Mouse (Mus musculus): Measurements from ENCODE around the gene Atg9a. TPM values are rescaled to one million over a fixed set of nuclear protein-coding genes. Genes with fewer than 3 reads are reported as not detected.
A peak's percentile ranks its signal among the peaks of the same experiment; 100 is the strongest.

Gene Atg9a
- polyA plus RNA-seq, 1 experiment from 2014 or later, result 17.4 TPM

DNA sequence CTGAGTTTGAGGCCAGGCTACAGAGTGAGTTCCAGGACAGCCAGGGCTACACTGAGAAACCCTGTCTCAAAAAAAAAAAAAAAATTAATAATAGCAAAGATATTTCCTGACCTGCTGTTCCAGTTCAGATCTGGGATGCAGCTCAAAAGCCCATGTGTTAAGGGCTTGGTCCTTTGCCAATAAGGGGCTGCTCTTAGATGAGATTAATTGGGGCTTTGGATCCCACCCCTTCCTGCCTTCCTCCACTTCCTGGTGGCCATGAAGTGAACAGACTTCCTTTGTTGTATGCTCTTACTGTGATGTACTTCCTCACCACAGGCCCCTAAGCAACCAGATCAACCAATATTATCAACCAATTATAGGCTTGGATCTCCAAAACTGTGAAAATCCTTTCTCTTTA, 4.9 kb downstream of the Atg9a start:
- ATAC-seq (ENCODE audit: low FRiP score, low TSS enrichment), result no peak
- no peaks in the 10 kb centered on the region for H3K27me3 ChIP-seq (ENCODE audit: control insufficient read depth, insufficient read depth, low read length)
- H3K4me1 ChIP-seq (replicated peaks; ENCODE audit: control insufficient read depth, insufficient read depth), result peaks cover 2% of the 10 kb centered on the region; the same call in 1 of the 2 replicates
- TF ChIP-seq CTCF (IDR thresholded peaks at IDR 0.05; ENCODE audit: low read depth) (no peak), EP300 (optimal IDR thresholded peaks at IDR 0.05) (no peak)
- H3K36me3 ChIP-seq (ENCODE audit: control insufficient read depth, insufficient read depth, low read length), result peaks cover 28% of the 10 kb centered on the region
- no peak for DNase-seq (ENCODE audit: low spot score)
- H3K4me2 ChIP-seq (replicated peaks; ENCODE audit: low read depth), result no peak overlapping the region
- H3K27ac ChIP-seq (replicated peaks), result no peak overlapping the region
- no peak overlapping the region for H3K4me3 ChIP-seq (ENCODE audit: low read depth, low read length)
- no peaks in the 10 kb centered on the region for H3K9me3 ChIP-seq (ENCODE audit: control insufficient read depth, low read length)
- no peak overlapping the region for H3K9ac ChIP-seq (ENCODE audit: low read length)

DNA sequence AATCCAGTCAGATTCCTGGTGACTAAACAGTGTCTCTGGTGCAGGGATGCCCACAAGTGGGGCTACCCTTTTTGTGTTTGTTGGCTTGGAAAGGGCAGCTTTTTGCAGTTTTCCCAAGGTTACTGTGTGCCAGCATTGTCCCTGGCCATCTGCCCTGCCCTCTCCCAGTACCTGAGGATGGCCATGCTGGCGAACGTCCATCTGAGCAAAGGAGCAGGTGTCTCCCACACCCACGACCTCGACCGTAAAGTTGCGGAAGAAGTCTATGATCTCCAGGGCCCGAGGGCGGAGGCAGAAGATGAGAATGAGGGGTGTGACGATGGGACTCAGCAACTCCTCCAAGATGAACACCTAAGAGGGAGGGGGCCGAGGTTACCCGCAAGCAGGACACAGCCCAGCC, 6.5 kb downstream of the Atg9a start:
- DNase-seq (ENCODE audit: low spot score) (no peak), ATAC-seq (ENCODE audit: low FRiP score, low TSS enrichment) (no peak)
- Histone ChIP-seq H3K4me3 (ENCODE audit: low read depth, low read length) (no peak overlapping the region), H3K4me1 (replicated peaks; ENCODE audit: control insufficient read depth, insufficient read depth) (0 out of 2 replicates have a peak, but pooled peaks cover 2% of the 10 kb centered on the region), H3K27ac (replicated peaks) (no peak overlapping the region), H3K4me2 (replicated peaks; ENCODE audit: low read depth) (no peak overlapping the region), H3K27me3 (ENCODE audit: control insufficient read depth, insufficient read depth, low read length) (no peaks in the 10 kb centered on the region), H3K9ac (ENCODE audit: low read length) (no peak overlapping the region), H3K36me3 (ENCODE audit: control insufficient read depth, insufficient read depth, low read length) (peaks cover 28% of the 10 kb centered on the region), H3K9me3 (ENCODE audit: control insufficient read depth, low read length) (no peaks in the 10 kb centered on the region)
- no peak for TF ChIP-seq CTCF (IDR thresholded peaks at IDR 0.05; ENCODE audit: low read depth)
- TF ChIP-seq EP300 (optimal IDR thresholded peaks at IDR 0.05), result no peak
- WGBS, result 91% methylated on average over 11 of the region's 11 CpGs

DNA sequence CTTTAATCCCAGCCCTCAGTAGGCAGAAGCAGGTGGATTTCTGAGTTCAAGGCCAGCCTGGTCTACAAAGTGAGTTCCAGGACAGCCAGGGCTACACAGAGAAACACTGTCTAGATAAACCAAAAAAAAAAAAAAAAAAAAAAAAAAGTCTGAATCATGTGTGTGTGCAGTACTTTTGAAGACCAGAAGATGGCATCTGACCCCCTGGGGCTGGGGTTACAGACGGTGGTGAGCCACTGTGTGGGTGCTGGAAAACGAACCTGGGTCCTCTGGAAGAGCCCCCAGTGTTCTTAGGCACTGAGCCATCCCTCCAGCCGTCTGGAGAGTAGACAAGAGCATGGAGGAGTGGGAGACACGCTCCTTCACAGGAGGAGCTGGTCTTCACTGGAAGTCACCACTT, 9.8 kb downstream of the Atg9a start:
- no peak for DNase-seq (ENCODE audit: low spot score)
- no peak overlapping the region for H3K4me3 ChIP-seq (ENCODE audit: low read depth, low read length)
- 72% methylated on average over 4 of the region's 4 CpGs for WGBS
- peaks cover 7% of the 10 kb centered on the region; the same call in 1 of the 2 replicates for H3K4me1 ChIP-seq (replicated peaks; ENCODE audit: control insufficient read depth, insufficient read depth)
- no peak overlapping the region for H3K27ac ChIP-seq (replicated peaks)
- no peak overlapping the region for H3K4me2 ChIP-seq (replicated peaks; ENCODE audit: low read depth)
- no peaks in the 10 kb centered on the region for H3K27me3 ChIP-seq (ENCODE audit: control insufficient read depth, insufficient read depth, low read length)
- H3K9ac ChIP-seq (ENCODE audit: low read length), result no peak overlapping the region
- TF ChIP-seq CTCF (IDR thresholded peaks at IDR 0.05; ENCODE audit: low read depth) (peak; percentile 47), EP300 (optimal IDR thresholded peaks at IDR 0.05) (no peak)
- H3K36me3 ChIP-seq (ENCODE audit: control insufficient read depth, insufficient read depth, low read length), result peaks cover 21% of the 10 kb centered on the region
- H3K9me3 ChIP-seq (ENCODE audit: control insufficient read depth, low read length), result no peaks in the 10 kb centered on the region
- ATAC-seq (ENCODE audit: low FRiP score, low TSS enrichment), result no peak

DNA sequence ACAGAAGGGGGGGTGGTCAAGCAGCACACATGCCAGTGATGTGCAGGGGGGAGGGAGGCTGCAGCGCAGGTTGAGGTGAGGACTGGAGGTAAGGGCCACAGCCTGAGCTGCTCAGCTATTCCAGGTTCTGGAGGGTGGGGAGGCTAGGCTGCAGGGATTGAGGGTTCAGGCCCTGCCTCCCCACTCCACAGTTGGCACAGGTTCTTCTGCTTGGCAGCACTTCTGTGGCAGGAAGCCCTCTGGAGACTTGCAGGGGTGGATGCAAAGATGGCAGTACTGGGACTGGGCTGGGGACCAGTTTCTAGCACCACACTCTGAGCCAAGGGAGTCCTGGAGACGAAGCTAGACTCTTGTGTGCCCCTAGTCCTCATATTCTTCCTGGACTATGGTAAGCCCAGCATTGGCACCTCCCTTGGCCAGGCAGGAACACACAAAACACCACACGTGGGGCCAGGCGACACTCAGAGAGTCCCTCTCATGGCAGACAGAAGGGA, 10.6 kb downstream of the Atg9a start:
- ATAC-seq (ENCODE audit: low FRiP score, low TSS enrichment), result no peak
- Histone ChIP-seq H3K9me3 (ENCODE audit: control insufficient read depth, low read length) (no peaks in the 10 kb centered on the region), H3K27ac (replicated peaks) (no peak overlapping the region), H3K9ac (ENCODE audit: low read length) (no peak overlapping the region), H3K4me2 (replicated peaks; ENCODE audit: low read depth) (no peak overlapping the region), H3K27me3 (ENCODE audit: control insufficient read depth, insufficient read depth, low read length) (no peaks in the 10 kb centered on the region), H3K4me3 (ENCODE audit: low read depth, low read length) (no peak overlapping the region), H3K36me3 (ENCODE audit: control insufficient read depth, insufficient read depth, low read length) (peaks cover 24% of the 10 kb centered on the region), H3K4me1 (replicated peaks; ENCODE audit: control insufficient read depth, insufficient read depth) (peaks cover 7% of the 10 kb centered on the region; the same call in 1 of the 2 replicates)
- no peak for DNase-seq (ENCODE audit: low spot score)
- WGBS, result 84% methylated on average over 4 of the region's 4 CpGs
- TF ChIP-seq EP300 (optimal IDR thresholded peaks at IDR 0.05) (no peak), CTCF (IDR thresholded peaks at IDR 0.05; ENCODE audit: low read depth) (no peak)

DNA sequence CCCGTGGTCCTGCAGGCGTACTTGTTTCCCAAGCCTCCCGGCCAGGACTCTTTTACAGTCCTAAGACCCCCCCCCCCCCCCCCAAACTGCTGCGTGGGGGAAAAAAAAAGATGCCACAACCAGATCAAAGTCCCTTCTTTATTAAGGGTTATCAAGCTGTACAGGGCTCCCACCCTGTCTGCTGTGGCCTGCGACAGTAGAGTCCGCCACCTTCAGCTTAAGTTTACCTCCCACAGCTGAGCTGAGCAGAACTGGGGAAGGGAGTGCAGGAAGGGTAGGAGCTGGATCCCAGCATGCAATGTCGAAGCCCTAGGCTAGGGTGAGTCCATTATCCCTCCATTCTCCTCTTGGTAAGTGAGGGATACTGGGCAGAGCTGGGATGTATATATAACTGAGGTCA, 11.3 kb downstream of the Atg9a start:
- WGBS, result 32% methylated on average over 7 of the region's 7 CpGs
- peak overlapping the region; percentile 92 for H3K4me2 ChIP-seq (replicated peaks; ENCODE audit: low read depth)
- ATAC-seq (ENCODE audit: low FRiP score, low TSS enrichment) (no peak), DNase-seq (ENCODE audit: low spot score) (no peak)
- H3K36me3 ChIP-seq (ENCODE audit: control insufficient read depth, insufficient read depth, low read length), result peaks cover 20% of the 10 kb centered on the region
- TF ChIP-seq CTCF (IDR thresholded peaks at IDR 0.05; ENCODE audit: low read depth) (no peak), EP300 (optimal IDR thresholded peaks at IDR 0.05) (no peak)
- H3K27ac ChIP-seq (replicated peaks), result peak overlapping the region; percentile 30; the same call in 1 of the 2 replicates
- H3K9ac ChIP-seq (ENCODE audit: low read length), result no peak overlapping the region; the same call in 1 of the 2 replicates
- peak overlapping the region; percentile 62 for H3K4me3 ChIP-seq (ENCODE audit: low read depth, low read length)
- no peaks in the 10 kb centered on the region for H3K9me3 ChIP-seq (ENCODE audit: control insufficient read depth, low read length)
- peaks cover 7% of the 10 kb centered on the region; the same call in 1 of the 2 replicates for H3K4me1 ChIP-seq (replicated peaks; ENCODE audit: control insufficient read depth, insufficient read depth)
- no peaks in the 10 kb centered on the region for H3K27me3 ChIP-seq (ENCODE audit: control insufficient read depth, insufficient read depth, low read length)

DNA sequence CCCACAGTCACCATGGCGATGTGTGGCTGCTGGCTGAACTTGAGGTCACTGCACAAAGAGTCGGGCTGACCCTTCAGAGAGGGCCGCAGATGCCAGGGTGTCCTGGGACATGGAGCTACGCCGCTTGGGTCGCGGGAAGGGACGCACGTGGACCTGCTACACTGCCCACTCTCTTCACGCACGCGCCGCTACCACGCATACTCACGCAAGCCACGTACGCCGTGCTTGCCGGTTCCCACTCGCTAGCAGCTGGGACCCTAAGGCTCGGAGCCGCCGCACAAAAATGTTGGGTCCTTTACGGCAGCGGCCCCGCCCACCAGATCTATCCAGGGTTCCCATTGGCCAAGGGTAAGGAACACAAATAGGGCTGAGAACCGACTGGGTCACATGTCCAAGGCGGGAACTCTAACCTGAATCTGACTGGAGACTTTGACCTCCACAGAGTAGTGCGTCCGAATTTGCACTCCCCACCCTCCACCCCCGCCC, 11.8 kb downstream of the Atg9a start, which contains the start of gene Abcb6:
Gene Abcb6 (minus strand): TSS at position 288 of the 486 bp plus-strand sequence.
- Histone ChIP-seq H3K27me3 (ENCODE audit: control insufficient read depth, insufficient read depth, low read length) (no peaks in the 10 kb centered on the region), H3K27ac (replicated peaks) (peak within 1 kb of the TSS; percentile 81), H3K4me1 (replicated peaks; ENCODE audit: control insufficient read depth, insufficient read depth) (peaks cover 7% of the 10 kb centered on the region; the same call in 1 of the 2 replicates), H3K9ac (ENCODE audit: low read length) (peak within 1 kb of the TSS; percentile 69), H3K36me3 (ENCODE audit: control insufficient read depth, insufficient read depth, low read length) (peaks cover 14% of the 10 kb centered on the region; the same call in 1 of the 2 replicates), H3K9me3 (ENCODE audit: control insufficient read depth, low read length) (no peaks in the 10 kb centered on the region), H3K4me2 (replicated peaks; ENCODE audit: low read depth) (peak within 1 kb of the TSS; percentile 92), H3K4me3 (ENCODE audit: low read depth, low read length) (peak within 1 kb of the TSS; percentile 62)
- TF ChIP-seq EP300 (optimal IDR thresholded peaks at IDR 0.05) (no peak), CTCF (IDR thresholded peaks at IDR 0.05; ENCODE audit: low read depth) (no peak)
- DNase-seq (ENCODE audit: low spot score) (peak; percentile 92), ATAC-seq (ENCODE audit: low FRiP score, low TSS enrichment) (peak; percentile 89)
- WGBS, result under 1% methylated on average over 31 of the region's 31 CpGs

All from stomach, postnatal 0 days (tissue).